Mouse (Mus musculus) kidney, adult 9 months (tissue): ENCODE data around the gene Pip5k1c.
A peak's percentile ranks its signal among the peaks of the same experiment; 100 is the strongest.

Experiments used
- DNase-seq: peaks from one replicate; pipeline ENCODE4 v3.0.0; 2022

Pip5k1c gene

GRCm38 (mm10) chr10:81292554-81293333 is at the start of gene Pip5k1c:
Pip5k1c (plus strand) TSS chr10:81292963.
- peak; percentile 100 for DNase-seq

GRCm38 (mm10) chr10:81244146-81244545 is 48.6 kb upstream of the Pip5k1c start:
- no peak for DNase-seq

GRCm38 (mm10) chr10:81244595-81244994 is 48.2 kb upstream of the Pip5k1c start:
- peak; percentile 79 for DNase-seq

- no peak for DNase-seq
These were observed 47.6 kb upstream of the Pip5k1c start for GRCm38 (mm10) chr10:81245166-81245565.

- DNase-seq, result no peak
These were observed 45.0 kb upstream of the Pip5k1c start for GRCm38 (mm10) chr10:81247804-81248203.

GRCm38 (mm10) chr10:81249442-81249841 is 43.3 kb upstream of the Pip5k1c start:
- DNase-seq, result no peak

GRCm38 (mm10) chr10:81252424-81253419 is 40.0 kb upstream of the Pip5k1c start, which contains the start of gene Matk:
Matk (plus strand) TSS chr10:81252935.
- no peak for DNase-seq

GRCm38 (mm10) chr10:81254886-81255285 is 37.9 kb upstream of the Pip5k1c start:
- no peak for DNase-seq

GRCm38 (mm10) chr10:81257158-81258039 is 35.4 kb upstream of the Pip5k1c start:
- DNase-seq, result no peak

GRCm38 (mm10) chr10:81259225-81259884 is 33.4 kb upstream of the Pip5k1c start:
- no peak for DNase-seq

- no peak for DNase-seq
These were observed 31.7 kb upstream of the Pip5k1c start for GRCm38 (mm10) chr10:81261025-81261424.

GRCm38 (mm10) chr10:81265540-81265939 is 27.2 kb upstream of the Pip5k1c start:
- no peak for DNase-seq

GRCm38 (mm10) chr10:81266211-81267105 is 26.3 kb upstream of the Pip5k1c start, which contains the start of the genes Mrpl54 and Apba3:
Mrpl54 (minus strand) TSS chr10:81266934.
Apba3 (plus strand) TSS chr10:81266960.
- DNase-seq, result peak; percentile 97

GRCm38 (mm10) chr10:81268056-81268455 is 24.7 kb upstream of the Pip5k1c start:
- DNase-seq, result peak; percentile 96

- no peak for DNase-seq
These were observed 23.9 kb upstream of the Pip5k1c start for GRCm38 (mm10) chr10:81268643-81269412.

GRCm38 (mm10) chr10:81272356-81272755 is 20.4 kb upstream of the Pip5k1c start:
- DNase-seq, result no peak

- no peak for DNase-seq
These were observed 18.9 kb upstream of the Pip5k1c start for GRCm38 (mm10) chr10:81273842-81274241.

- no peak for DNase-seq
These were observed 15.1 kb upstream of the Pip5k1c start for GRCm38 (mm10) chr10:81277676-81278075.

- DNase-seq, result no peak
These were observed 13.3 kb upstream of the Pip5k1c start for GRCm38 (mm10) chr10:81279496-81279895.

GRCm38 (mm10) chr10:81284189-81284588 is 8.6 kb upstream of the Pip5k1c start:
- DNase-seq, result peak; percentile 50
